Mouse (Mus musculus): Measurements from ENCODE around the gene Acnat1.
"Not testable (repeated sequence)": the region's sequence is repeated elsewhere in the genome, so short reads cannot be mapped to it uniquely, and the experiment has no call there.

The Acnat1 gene

GRCm38 (mm10) chr4:49473435-49474100 is at the start of gene Acnat1:
Gene Acnat1 (minus strand): TSS chr4:49473912.
- in situ Hi-C loops (cut with MboI, MseI) = no loop called here

- in situ Hi-C loops (cut with MboI, MseI) = loop anchor here (5.0 to 10.0 kb wide), 2 partner anchors 110 to 1448 kb away; partner anchors contain the start of gene Rnf20 (in 1 of the 2)
Measured at GRCm38 (mm10) chr4:49522576-49522975, 48.9 kb upstream of the Acnat1 start.

- in situ Hi-C loops (cut with MboI, MseI) = loop anchor here (5.0 to 10.0 kb wide), 2 partner anchors 111 to 1447 kb away; partner anchors contain the start of gene Rnf20 (in 1 of the 2)
Measured at GRCm38 (mm10) chr4:49521346-49521745, 47.6 kb upstream of the Acnat1 start.

- in situ Hi-C loops (cut with MboI, MseI) = loop anchor here (5.0 to 10.0 kb wide), 2 partner anchors 112 to 1446 kb away; partner anchors contain the start of gene Rnf20 (in 1 of the 2)
Measured at GRCm38 (mm10) chr4:49520572-49521340, 47.0 kb upstream of the Acnat1 start, which contains the start of the genes Mrpl50 and Zfp189. Gene Mrpl50 (minus strand): TSS chr4:49521093. Gene Zfp189 (plus strand): TSS chr4:49521176.

GRCm38 (mm10) chr4:49519476-49519875 is 45.8 kb upstream of the Acnat1 start:
- in situ Hi-C loops (cut with MboI, MseI) = no loop called here

- in situ Hi-C loops (cut with MboI, MseI) = no loop called here
Measured at GRCm38 (mm10) chr4:49514441-49514840, 40.7 kb upstream of the Acnat1 start.

- in situ Hi-C loops (cut with MboI, MseI) = no loop called here
Measured at GRCm38 (mm10) chr4:49512636-49513035, 38.9 kb upstream of the Acnat1 start.

GRCm38 (mm10) chr4:49510236-49510835 is 36.6 kb upstream of the Acnat1 start:
- in situ Hi-C loops (cut with MboI, MseI) = not testable (repeated sequence)

- in situ Hi-C loops (cut with MboI, MseI) = loop anchor here in 1 of 2 experiments (10.0 kb wide), 1 partner anchor 1354 kb away; no protein-coding TSS in a partner anchor
Measured at GRCm38 (mm10) chr4:49509183-49509582, 35.5 kb upstream of the Acnat1 start.

- in situ Hi-C loops (cut with MboI, MseI) = loop anchor here in 1 of 2 experiments (10.0 kb wide), 1 partner anchor 1352 kb away; no protein-coding TSS in a partner anchor
Measured at GRCm38 (mm10) chr4:49506386-49506785, 32.7 kb upstream of the Acnat1 start, which contains the start of gene Baat. Gene Baat (minus strand): TSS chr4:49506557.

GRCm38 (mm10) chr4:49503563-49503962 is 29.9 kb upstream of the Acnat1 start:
- in situ Hi-C loops (cut with MboI, MseI) = loop anchor here in 1 of 2 experiments (10.0 kb wide), 1 partner anchor 1349 kb away; no protein-coding TSS in a partner anchor

GRCm38 (mm10) chr4:49485934-49486650 is 12.4 kb upstream of the Acnat1 start:
- in situ Hi-C loops (cut with MboI, MseI) = not testable (repeated sequence)

- in situ Hi-C loops (cut with MboI, MseI) = no loop called here
Measured at GRCm38 (mm10) chr4:49485442-49485841, 11.7 kb upstream of the Acnat1 start.

- in situ Hi-C loops (cut with MboI, MseI) = no loop called here
Measured at GRCm38 (mm10) chr4:49480896-49481295, 7.2 kb upstream of the Acnat1 start.

GRCm38 (mm10) chr4:49480104-49480760 is 6.5 kb upstream of the Acnat1 start:
- in situ Hi-C loops (cut with MboI, MseI) = no loop called here

GRCm38 (mm10) chr4:49479035-49479434 is 5.3 kb upstream of the Acnat1 start:
- in situ Hi-C loops (cut with MboI, MseI) = not testable (repeated sequence)

GRCm38 (mm10) chr4:49478118-49478877 is 4.6 kb upstream of the Acnat1 start:
- in situ Hi-C loops (cut with MboI, MseI) = no loop called here

- in situ Hi-C loops (cut with MboI, MseI) = no loop called here
Measured at GRCm38 (mm10) chr4:49474583-49474982, 871 bp upstream of the Acnat1 start.

- in situ Hi-C loops (cut with MboI, MseI) = no loop called here
Measured at GRCm38 (mm10) chr4:49469435-49470151, 4.1 kb downstream of the Acnat1 start.

All from T-helper 17 cell (primary cell).